Mouse (Mus musculus): Measurements from ENCODE around the gene Acad11.
A peak's percentile ranks its signal among the peaks of the same experiment; 100 is the strongest.

Acad11 gene

DNA sequence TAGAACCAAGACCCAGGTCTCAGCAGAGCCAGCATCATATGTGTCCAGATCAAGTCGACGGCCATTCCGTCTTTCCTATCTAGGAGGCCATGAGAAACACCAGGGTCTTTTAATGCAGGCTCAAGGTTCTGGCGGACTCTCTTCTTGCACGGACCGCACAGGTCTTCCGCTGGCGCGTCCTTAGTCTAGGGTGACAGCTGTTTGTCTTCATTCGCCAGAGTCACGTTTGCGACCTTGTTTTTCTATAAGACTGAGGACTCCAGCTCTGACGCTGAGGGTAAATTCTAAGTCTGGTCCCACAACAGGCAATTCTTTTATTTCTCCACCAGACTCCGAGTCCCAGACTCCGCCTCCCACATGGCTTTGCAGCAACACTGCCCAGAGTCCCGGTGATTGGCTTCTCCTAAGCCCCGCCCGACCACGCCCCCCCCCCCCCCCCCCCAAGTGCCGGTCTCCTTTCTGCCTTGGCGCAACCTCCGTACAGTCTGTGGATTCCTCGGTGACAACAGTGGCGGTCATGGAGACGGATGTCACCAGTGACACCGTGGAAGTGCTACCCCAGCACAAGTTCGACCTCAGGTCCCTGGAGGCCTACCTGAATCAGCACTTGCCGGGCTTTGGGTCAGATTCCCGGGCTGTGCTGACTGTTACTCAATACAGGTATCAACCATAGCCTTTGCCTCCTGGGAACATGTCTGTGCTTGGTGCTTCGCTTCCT is at the start of gene Acad11:
TSS of gene Acad11 (plus strand) at position 134 of the 718 bp plus-strand sequence.
- DNase-seq: peak; percentile 81 to 85

DNA sequence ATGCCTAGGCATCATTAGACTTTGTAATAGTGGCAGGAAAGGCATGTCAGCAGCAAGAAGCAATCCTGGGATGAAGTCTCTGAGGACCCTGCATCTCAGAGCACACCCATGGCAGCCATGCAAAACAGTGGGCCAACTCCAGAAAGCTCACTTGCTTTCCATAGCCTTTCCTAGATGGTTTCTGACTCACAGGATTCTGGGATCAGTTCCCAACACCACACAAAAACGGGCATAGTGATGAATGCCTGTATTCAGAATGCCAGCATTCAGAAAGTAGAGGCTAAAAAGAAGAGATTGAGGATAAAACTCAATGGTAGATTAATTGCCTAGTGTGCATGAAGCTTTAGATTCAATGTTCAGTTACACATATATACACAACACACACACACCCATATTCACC is 48.7 kb upstream of the Acad11 start:
- no peak for DNase-seq

DNA sequence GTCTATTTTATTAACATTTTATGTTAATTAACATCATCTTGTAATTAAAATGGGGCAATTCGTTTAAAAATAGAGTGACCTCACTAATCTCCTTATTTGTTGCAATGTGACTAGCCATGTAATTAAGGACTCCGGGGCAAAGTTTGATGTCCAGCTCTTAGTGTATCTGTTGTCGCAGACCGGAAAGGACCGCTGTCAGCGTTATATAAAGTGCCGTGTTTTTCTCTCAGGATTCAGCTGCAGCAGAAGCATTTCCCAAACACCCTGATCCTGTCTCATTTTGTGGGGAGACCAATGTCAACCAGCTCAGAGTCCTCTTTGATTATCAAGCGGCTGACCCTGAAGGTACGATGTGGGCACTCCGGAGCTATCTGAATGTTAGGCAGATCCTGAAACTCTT is 42.2 kb upstream of the Acad11 start:
- no peak for DNase-seq

DNA sequence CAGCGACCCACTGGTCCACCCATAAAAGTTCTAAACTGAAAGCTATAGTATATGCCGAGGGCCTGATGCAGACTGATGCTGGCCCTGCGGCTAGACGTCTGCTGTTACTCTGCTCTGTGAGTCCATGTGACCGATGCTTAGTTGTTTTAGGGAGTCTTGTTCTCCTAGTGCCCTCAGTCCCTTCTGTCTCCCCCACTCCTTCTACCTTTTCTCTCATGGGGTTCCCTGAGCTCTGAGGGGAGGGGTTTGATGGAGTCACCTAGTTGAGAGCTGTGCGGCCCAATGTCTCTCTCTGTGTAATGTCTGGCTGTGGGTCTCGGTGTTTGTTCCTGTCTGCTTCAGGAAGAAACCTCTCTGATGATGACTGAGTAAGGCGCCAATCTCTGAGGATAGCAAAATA is 36.0 kb upstream of the Acad11 start:
- no peak for DNase-seq

DNA sequence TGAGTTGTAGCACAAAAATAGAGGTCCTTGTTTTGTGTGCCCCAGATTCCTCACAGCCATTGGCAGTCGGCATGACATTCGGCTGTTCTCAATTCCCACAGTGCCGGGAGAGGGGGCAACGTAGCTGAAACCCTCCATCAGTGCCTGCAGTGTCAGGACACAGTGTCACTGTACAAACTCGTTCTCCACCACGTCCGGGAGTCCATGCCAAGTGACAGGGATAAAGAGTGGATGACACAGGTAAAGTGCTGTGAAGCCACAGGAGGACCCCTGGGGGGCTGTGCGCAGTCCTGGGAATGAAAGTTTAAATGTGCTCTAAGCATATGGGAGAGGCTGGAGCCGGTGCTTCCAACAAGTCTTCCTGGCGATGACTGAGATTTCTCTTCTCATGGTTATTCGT is 33.3 kb upstream of the Acad11 start:
- DNase-seq: no peak

DNA sequence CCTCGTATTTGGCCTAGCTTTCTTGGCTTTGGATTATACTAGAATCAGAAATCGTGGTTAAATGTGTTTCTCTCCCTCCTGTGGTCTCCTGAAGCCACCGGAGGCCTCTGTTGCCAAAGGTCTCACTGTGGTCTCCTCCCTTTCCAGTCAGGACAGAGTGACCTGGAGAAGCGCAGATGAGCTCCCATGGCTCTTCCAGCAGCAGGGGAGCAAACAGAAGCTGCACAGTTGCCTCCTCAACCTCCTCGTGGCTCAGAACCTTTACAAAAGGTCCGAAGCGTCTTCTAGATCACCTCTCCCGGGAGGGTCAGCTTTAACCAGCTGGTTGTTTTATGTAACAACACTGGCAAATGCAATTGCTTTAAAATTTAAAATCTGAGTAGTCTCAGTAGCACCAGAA is 28.9 kb upstream of the Acad11 start:
- DNase-seq: no peak

DNA sequence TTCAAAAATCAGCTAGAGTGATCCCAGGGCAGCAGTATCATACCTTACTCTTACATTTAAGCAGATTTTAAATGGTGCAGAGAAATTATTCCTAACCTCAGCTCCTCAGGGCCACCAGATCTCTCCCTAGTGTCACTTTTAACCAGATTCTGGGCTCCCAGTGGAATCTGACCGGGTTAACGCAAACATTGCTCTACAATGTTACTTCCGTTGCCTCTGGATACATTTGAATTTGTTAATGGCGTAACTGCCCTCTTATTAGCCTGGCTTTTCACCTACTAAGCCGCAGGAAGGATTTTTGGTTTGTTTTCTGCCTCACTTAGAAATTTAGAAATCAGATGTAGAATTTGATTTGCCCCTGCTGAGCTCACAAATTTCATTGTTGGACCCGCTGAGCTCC is 28.5 kb upstream of the Acad11 start:
- no peak for DNase-seq

DNA sequence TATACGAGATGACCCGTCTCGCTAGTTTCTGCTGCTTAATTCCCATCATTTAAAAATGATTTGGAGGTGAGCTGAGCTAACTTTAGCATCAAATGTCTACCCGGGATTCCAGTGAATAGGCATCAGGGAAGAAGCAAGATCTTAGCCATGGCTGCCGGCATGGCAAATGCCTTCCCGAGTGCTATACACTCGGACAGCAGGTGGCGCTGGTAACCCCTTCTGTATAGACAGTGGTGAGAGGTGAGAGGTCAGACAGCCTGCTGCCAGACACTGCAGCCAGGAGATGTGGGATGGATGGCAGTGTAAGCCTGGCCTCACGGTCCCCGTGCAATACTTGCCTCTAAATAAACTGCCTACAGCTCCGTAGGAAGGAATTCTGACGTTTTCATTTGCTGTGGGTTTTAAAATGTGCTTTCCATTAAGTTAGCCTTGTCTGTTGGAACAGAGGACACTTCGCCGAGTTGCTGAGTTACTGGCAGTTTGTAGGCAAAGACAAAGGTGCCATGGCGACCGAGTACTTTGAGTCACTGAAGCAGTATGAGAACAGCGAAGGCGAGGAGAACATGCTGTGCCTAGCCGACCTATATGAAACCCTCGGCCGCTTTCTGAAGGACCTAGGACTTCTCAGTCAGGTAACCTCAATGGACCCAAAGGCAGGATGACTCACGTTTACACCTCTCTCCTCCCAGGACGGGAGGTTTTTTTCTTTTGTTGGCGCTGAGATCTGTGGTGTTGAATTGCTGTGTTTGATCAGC is 27.7 kb upstream of the Acad11 start:
- DNase-seq: peak; percentile 66 to 72

DNA sequence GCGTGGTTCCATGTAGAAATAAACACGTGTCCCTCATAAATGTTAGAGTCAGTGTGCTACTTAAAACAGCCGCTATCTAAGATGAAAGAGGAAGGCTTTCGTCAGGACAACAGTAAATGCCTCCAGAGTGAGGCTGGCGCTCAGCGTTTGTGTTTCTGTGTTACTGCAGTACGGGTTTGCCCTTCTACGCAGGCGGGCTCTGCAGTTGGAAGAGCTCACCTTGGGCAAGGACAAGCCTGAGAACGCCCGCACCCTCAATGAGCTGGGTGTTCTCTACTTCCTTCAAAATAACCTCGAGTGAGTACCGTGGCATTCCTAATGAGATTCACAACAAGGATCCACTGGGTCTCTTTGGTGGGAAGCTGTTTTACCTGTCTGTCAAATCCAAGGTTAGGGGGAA is 24.9 kb upstream of the Acad11 start:
- DNase-seq: no peak

DNA sequence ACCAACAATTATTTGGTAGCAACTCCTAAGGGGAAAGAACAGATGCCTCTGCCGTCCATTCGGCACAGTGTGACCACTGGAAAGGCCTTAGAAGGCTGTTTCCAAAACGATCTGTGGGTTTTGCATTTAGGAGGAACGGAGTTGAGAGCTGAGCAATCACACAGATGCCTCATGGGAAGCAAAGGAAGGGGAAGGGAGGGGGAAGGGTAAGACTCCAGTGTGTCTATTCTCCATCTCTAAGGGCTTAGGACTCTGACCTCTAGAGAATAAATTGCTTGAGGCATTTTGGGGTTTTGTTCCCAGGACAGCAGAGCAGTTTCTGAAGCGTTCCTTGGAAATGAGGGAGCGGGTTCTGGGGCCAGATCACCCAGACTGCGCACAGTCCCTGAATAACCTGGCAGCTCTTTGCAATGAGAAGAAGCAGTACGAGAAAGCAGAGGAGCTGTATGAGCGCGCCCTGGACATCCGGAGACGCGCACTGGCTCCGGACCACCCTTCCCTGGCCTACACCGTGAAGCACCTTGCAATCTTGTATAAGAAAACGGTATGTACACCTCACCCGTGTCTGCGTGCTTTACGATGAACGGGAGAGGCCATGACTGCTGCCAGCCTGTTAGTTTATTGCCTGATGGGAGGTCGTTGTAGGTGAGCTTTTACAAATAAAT is 24.0 kb upstream of the Acad11 start:
- no peak for DNase-seq

DNA sequence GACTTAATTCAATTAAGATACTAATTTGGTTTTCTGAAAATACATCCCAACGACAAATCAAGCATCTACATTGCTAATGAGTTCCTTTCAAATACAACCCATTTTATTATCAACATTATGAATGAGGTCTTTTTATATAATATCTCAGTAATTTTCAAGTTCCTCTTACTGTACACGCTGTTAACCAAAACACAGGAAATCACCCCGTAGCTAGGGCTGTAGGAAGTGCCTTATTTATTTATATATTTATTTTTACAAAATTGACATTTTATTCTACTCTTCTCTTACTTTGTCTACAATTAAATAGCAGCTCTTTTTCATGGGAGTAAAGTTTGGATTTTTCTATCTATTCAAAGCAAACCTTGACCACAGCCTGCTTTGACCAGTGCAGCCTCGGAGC is 23.4 kb upstream of the Acad11 start:
- DNase-seq: no peak

DNA sequence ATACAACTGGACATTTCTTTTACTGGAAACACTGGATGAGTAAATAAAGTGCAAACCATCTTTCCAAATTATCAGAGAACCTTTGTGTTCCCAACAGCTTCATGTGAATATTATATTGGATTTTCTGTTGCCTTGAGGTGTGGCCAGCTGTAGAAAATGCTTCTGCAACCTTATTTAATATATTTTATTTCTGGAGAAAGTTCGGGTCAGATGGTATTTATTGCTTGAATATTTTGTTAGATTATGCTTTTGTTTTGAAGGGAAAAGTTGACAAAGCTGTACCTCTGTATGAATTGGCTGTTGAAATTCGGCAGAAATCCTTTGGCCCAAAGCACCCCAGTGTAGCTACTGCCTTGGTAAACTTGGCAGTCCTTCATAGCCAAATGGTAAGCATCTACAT is 22.8 kb upstream of the Acad11 start, which contains the start of gene Gm28305:
TSS of gene Gm28305 (plus strand) at position 301 of the 400 bp plus-strand sequence.
- no peak for DNase-seq

DNA sequence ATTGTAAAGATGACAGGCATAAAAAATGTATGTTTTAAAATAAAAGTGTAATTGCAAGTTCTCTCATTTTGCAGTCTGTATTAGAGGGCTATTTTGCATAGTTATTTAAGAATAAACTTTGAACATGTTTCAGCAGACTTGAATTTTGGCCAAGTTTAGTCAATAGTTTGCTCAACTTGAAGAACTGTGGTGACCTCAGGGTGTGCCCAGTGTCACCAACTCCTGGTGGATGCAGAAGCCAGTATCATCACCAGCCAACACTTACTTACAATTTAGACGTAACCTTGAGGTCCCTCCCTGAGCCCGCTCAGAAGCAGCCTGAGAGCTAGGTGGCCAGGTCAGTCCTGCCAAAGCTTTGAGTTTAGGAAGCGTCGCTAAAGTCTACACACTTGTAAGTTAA is 19.5 kb upstream of the Acad11 start:
- no peak for DNase-seq

DNA sequence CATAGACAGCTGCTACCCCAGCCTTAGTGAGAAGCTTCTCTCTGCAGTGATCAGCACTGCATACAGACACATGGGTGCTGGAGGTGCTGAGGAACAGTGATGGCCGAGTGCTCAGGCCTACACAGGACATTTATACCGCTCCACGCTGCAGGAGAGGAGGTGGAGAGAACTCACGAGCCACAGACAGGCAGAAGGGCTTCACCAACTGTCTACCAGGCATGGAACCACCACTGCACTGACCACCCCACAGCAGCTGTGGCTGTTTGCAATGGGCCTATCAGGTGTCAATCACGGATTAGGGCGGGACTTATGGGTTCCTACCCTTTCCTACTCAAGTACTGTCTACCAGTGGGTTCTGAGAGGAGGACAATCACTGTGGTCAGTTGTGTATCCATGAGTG is 12.1 kb upstream of the Acad11 start:
- no peak for DNase-seq

DNA sequence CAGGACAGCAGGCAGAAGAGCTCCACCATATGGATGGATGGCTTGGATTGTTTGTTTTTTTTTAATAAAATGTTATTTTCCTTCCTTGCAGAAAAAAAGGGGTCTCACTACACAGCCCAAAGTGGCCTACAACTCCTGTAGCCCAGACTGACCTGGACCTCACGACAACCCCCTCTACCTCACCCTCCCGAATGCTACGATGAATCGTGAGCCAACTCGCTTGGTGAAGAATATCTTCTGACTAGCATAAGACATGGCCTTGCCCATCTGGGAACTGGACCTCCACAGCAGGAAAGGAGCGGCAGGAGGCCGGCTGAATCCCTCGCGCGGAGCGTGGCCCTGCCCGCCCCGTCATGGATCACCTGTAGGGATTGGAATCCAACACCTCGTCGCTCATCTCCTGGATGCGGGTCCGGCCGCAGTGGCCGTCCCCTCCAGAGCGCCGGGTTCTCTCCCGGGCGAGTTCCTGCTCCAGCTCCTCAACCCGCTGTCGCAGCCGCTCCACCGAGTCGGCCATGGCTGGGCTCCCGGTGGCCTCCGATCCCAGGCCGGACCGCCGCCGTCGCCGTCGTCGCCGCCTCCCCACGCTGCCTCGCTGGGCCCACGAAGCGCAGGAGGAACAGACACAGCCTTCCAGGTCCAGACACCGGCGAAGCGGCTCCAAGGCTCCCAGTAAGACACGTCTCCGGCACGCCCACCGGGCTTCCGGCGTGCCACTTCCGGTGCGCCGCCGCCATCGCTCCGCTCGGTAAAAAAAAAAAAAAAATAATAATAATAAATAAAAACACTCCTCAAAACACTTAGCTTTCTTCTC is 540 bp upstream of the Acad11 start, which contains the start of gene Uba5:
TSS of gene Uba5 (minus strand) at position 705 of the 814 bp plus-strand sequence.
- DNase-seq: peak; percentile 71 to 76

DNA sequence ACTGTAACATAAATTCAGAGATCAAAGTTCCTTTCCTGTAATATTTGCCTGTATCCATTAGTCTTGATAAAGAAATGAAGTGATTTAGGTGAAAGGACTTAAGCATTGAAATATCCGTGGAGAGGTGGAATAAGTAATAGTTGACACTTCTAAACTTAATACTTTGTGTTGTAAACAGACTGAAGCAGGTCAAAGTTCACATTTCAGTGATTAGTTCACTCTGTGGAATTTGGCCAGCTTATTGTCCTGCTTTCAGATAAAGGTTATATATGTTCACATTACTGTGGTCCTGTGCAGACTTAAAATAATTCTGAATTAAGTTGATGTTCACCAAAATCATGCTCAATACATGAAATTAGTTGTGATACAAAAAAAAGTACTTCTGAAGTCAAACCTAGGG is 1.4 kb downstream of the Acad11 start:
- no peak for DNase-seq

DNA sequence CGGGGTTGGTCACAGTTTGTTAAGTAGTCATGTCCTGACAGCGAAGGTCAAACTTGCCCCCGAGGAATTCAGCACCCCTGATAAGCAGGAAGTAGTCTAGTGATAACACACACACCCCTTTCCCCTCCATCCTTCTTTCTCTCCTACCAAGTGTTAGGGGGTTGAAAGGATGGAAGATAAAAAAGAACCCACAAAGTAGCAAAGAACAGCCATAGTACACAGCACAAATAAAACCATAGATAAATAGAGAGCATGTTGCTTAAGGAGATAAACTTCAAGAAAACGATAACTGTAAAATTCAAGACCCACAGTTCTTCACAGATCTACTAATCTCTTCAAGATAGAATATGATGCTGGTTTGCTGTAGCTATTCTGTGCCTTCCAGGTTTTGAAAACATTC is 7.1 kb downstream of the Acad11 start:
- no peak for DNase-seq

DNA sequence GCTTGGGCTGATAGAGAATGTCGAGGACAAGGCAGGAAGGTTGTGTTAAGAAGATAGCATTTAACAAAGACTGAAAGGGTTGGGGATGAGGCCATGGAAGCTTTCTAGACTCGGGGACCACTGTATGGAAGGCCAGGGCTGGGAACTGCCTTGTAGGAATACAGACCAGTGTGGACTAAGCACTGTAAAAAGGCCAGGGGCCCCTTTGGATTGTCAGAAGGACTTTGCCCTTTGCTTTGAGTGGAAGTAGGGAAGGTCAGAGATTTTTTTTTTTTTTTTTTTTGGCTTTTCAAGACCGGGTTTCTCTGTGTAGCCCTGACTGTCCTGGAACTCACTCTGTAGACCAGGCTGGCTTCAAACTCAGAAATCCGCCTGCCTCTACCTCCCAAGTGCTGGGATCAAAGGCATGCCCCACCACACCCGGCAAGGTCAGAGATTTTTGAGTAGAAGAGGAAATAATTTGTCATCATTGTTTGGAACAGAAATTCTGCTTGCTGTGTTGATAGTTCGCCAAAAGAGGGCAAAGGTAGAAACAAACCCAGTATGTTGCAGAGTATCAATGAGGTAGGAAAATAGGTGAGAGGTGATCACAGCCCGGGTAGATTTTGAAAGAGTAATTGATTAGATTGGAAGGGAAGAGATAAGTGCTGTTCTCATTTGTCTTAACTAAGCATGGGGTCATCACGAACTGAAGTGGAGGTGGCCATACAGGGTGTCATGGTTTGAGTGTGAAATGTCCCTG is 7.9 kb downstream of the Acad11 start:
- no peak for DNase-seq

DNA sequence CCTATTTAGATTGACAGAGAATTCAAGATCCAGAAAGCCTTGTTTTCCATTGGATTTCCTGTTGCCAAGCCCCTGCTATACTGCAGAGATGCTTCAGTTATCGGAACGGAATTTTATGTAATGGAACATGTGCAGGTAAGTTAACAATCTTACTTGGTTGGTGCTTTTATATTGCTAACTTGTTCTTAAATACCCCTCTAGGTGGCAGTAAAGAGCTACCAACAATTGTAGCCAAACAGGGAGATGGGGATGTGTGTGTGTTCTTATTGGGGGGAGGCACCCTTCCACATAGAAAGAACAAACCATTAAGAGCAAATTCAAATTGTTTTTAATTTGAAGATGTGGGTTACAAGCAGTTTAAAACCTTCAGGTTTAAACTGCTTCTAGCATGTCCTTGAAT is 12.6 kb downstream of the Acad11 start:
- no peak for DNase-seq

DNA sequence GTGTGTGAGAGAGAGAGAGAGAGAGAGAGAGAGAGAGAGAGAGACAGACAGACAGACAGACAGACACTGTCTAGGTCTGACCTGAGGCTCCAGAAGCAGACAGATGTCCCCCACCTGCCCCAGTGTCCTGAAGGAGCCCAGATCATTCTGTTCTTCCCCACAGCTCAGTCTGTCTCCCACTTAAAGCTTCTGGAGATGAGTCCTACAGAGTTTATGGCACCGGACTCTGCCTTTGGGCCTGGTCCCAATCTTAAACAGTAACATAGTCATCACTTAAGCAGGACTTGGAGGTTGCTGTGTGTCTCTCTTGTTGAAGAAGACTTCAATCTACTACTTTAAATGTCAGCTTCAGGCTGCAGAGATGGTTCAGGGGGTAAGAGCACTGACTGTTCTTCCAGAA is 15.6 kb downstream of the Acad11 start:
- DNase-seq: no peak

DNA sequence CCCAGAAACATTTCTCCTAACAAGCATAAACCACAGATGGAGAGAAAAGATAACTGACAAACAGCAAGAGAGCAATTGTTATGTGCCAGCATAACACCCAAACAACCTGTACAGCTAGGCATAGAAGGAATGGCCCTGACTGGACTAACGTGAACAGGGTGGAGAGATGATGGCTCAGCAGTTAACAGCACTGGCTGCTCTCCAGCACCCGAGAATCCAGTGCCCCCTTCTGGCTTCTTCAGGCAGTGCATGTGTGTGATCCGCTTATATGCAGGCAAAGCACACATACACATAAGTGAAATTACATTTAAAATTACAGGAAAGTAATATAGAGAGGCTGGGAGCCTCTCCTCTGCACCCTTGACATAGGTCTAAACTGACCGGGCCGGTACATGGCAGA is 16.2 kb downstream of the Acad11 start:
- peak; percentile 47 to 53 for DNase-seq

DNA sequence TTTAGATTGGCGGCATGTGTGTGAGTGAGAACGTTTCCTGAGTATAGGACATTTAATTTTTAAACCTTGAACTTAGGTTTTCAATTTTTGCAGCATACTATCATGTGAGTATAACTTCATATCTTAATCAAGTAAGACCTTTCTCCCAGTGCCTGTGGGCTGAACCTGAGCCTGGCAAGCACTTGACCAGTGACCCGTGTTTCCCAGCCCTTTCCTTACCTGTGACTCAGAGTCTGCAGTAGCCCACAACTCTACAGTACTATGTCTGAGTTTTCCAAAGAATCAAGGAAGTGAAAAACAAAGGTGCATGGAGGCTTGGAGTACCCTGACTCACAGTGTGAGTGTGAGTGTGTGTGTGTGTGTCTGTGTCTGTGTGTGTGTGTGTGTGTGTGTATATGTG is 16.9 kb downstream of the Acad11 start:
- DNase-seq: no peak
